Mouse (Mus musculus) v-Abl transformed pro-B cells (cell line): ENCODE measurements around the gene H2afy.

ENCODE experiments used
- in situ Hi-C, 2 experiments: fragments of 400-800 bp; cut with MboI; formaldehyde crosslinking; loops; one replicate each; pipeline ENCODE4 v1.15.1; 2025; ENCODE audit not compliant: unreplicated experiment in 2 of 2

The H2afy gene

GRCm38 (mm10) chr13:56115906-56116305 lies 20.3 kb downstream of the H2afy start:
- in situ Hi-C loops: no loop called here

GRCm38 (mm10) chr13:56115386-56115785 lies 20.8 kb downstream of the H2afy start:
- in situ Hi-C loops: no loop called here

GRCm38 (mm10) chr13:56113431-56114248 lies 22.5 kb downstream of the H2afy start:
- in situ Hi-C loops: no loop called here

- in situ Hi-C loops: no loop called here
Observed at GRCm38 (mm10) chr13:56112980-56113379, 23.2 kb downstream of the H2afy start.

- in situ Hi-C loops: no loop called here
Observed at GRCm38 (mm10) chr13:56112496-56112895, 23.7 kb downstream of the H2afy start.

- in situ Hi-C loops: no loop called here
Observed at GRCm38 (mm10) chr13:56111601-56112000, 24.6 kb downstream of the H2afy start.

GRCm38 (mm10) chr13:56110694-56111531 lies 25.2 kb downstream of the H2afy start:
- in situ Hi-C loops: no loop called here

GRCm38 (mm10) chr13:56109703-56110102 lies 26.5 kb downstream of the H2afy start:
- in situ Hi-C loops: no loop called here

GRCm38 (mm10) chr13:56108849-56109519 lies 27.2 kb downstream of the H2afy start:
- in situ Hi-C loops: no loop called here

GRCm38 (mm10) chr13:56104971-56105391 lies 31.2 kb downstream of the H2afy start:
- in situ Hi-C loops: no loop called here

GRCm38 (mm10) chr13:56103796-56104746 lies 32.1 kb downstream of the H2afy start:
- in situ Hi-C loops: no loop called here

GRCm38 (mm10) chr13:56102160-56102559 lies 34.0 kb downstream of the H2afy start:
- in situ Hi-C loops: no loop called here

GRCm38 (mm10) chr13:56095601-56096195 lies 40.5 kb downstream of the H2afy start:
- in situ Hi-C loops: no loop called here

GRCm38 (mm10) chr13:56094544-56094943 lies 41.6 kb downstream of the H2afy start:
- in situ Hi-C loops: no loop called here

GRCm38 (mm10) chr13:56093680-56094079 lies 42.5 kb downstream of the H2afy start:
- in situ Hi-C loops: no loop called here

GRCm38 (mm10) chr13:56092606-56093005 lies 43.6 kb downstream of the H2afy start:
- in situ Hi-C loops: no loop called here

GRCm38 (mm10) chr13:56090597-56090996 lies 45.6 kb downstream of the H2afy start:
- in situ Hi-C loops: no loop called here

GRCm38 (mm10) chr13:56088602-56089001 lies 47.6 kb downstream of the H2afy start:
- in situ Hi-C loops: no loop called here

- in situ Hi-C loops: no loop called here
Observed at GRCm38 (mm10) chr13:56087936-56088335, 48.2 kb downstream of the H2afy start.
